ENCODE assay signal across 8 mouse cellular contexts in the genomic region with DNA sequence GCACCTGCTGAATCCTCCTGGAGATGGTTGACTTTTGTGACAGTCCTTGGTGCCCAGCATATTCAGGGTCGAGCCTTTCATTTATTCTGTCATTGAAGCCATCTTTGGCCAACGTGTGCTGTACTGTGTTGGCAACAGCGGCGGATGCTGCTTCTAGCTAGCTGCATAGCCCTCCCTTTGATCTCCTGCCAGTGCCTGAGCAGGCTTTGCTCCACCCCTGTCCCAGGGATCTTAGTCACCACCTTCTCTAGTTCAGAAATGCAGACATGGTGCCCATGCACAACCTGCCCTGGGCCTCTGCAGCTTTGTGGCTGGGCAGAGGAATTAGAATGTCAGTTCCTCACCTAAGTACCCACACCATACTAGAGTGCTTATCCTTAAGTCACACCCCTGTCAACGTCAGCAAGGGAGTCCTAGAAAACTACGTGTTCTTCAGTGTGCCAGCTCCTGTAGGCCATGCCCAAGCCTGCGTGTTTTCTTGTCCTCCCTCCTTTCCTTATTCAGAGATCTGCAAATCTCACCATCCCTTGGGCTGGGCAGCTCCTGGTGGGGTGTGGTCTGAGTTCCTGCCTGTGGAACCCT.
DNase-seq lines count a peak whose midpoint lies in the region; ATAC-seq and TF ChIP-seq lines count a peak whose summit lies in the region.

No protein-coding gene starts in this region.

- no peaks in the 10 kb centered on the region for H3K9me3 ChIP-seq in midbrain, embryonic 15.5 days
- H3K9me3 ChIP-seq in midbrain, embryonic 13.5 days, result no peaks in the 10 kb centered on the region
- H3K9me3 ChIP-seq in lung, postnatal 0 days (ENCODE audit: low read length), result no peaks in the 10 kb centered on the region
- no peaks in the 10 kb centered on the region for H3K9me3 ChIP-seq in hindbrain, embryonic 12.5 days (replicated peaks)

- WGBS in midbrain, embryonic 15.5 days, result 70% methylated on average over 7 of the region's 7 CpGs
- 82% methylated on average over 7 of the region's 7 CpGs for WGBS in midbrain, embryonic 13.5 days
- 26% methylated on average over 7 of the region's 7 CpGs for WGBS in lung, postnatal 0 days
- WGBS in hindbrain, embryonic 12.5 days, result 86% methylated on average over 7 of the region's 7 CpGs

- no peaks in the 10 kb centered on the region for H3K27me3 ChIP-seq in midbrain, embryonic 15.5 days (replicated peaks)
- H3K27me3 ChIP-seq in midbrain, embryonic 13.5 days, result no peaks in the 10 kb centered on the region
- no peaks in the 10 kb centered on the region for H3K27me3 ChIP-seq in lung, postnatal 0 days (replicated peaks; ENCODE audit: insufficient read depth, low read length)
- H3K27me3 ChIP-seq in hindbrain, embryonic 12.5 days, result no peaks in the 10 kb centered on the region

- TF ChIP-seq EP300 in lung, postnatal 0 days (IDR thresholded peaks at IDR 0.05), result no peak

- H3K4me2 ChIP-seq in midbrain, embryonic 15.5 days, result no peak overlapping the region
- H3K4me2 ChIP-seq in midbrain, embryonic 13.5 days (replicated peaks), result no peak overlapping the region
- H3K4me2 ChIP-seq in lung, postnatal 0 days (replicated peaks; ENCODE audit: low read depth, low read length), result no peak overlapping the region
- H3K4me2 ChIP-seq in hindbrain, embryonic 12.5 days (replicated peaks), result no peak overlapping the region

- TF ChIP-seq CTCF in lung, postnatal 0 days (IDR thresholded peaks at IDR 0.05), result no peak

- peak; percentile 88 to 89 for DNase-seq in adrenal gland, postnatal 36 days
- peak; percentile 68 to 74 for DNase-seq in heart, adult 18-20 months
- peak; percentile 79 for DNase-seq in lung, postnatal 0 days (ENCODE audit: low spot score)
- DNase-seq in embryo, embryonic 10 days (ENCODE audit: low spot score), result no peak
- no peak for DNase-seq in layer of hippocampus, postnatal 36 days

- no peaks in the 10 kb centered on the region for H3K36me3 ChIP-seq in midbrain, embryonic 15.5 days (replicated peaks)
- no peaks in the 10 kb centered on the region for H3K36me3 ChIP-seq in midbrain, embryonic 13.5 days
- H3K36me3 ChIP-seq in lung, postnatal 0 days (ENCODE audit: insufficient read depth, low read length), result no peaks in the 10 kb centered on the region
- H3K36me3 ChIP-seq in hindbrain, embryonic 12.5 days, result no peaks in the 10 kb centered on the region

- H3K27ac ChIP-seq in midbrain, embryonic 15.5 days, result no peak overlapping the region
- no peak overlapping the region for H3K27ac ChIP-seq in midbrain, embryonic 13.5 days
- peak overlapping the region; percentile 39 for H3K27ac ChIP-seq in lung, postnatal 0 days (ENCODE audit: low read length)
- H3K27ac ChIP-seq in hindbrain, embryonic 12.5 days, result no peak overlapping the region

- H3K9ac ChIP-seq in midbrain, embryonic 15.5 days, result no peak overlapping the region
- H3K9ac ChIP-seq in midbrain, embryonic 13.5 days (replicated peaks), result no peak overlapping the region
- H3K9ac ChIP-seq in lung, postnatal 0 days (replicated peaks; ENCODE audit: low read depth), result no peak overlapping the region
- no peak overlapping the region for H3K9ac ChIP-seq in hindbrain, embryonic 12.5 days

- no peak overlapping the region for H3K4me3 ChIP-seq in midbrain, embryonic 15.5 days
- H3K4me3 ChIP-seq in midbrain, embryonic 13.5 days (replicated peaks), result no peak overlapping the region
- H3K4me3 ChIP-seq in lung, postnatal 0 days (ENCODE audit: low read depth, low read length), result no peak overlapping the region
- no peak overlapping the region for H3K4me3 ChIP-seq in hindbrain, embryonic 12.5 days

- ATAC-seq in midbrain, embryonic 15.5 days (replicated peaks), result 0 out of 2 replicates have a peak, but pooled peaks have one; percentile 45
- ATAC-seq in midbrain, embryonic 13.5 days, result no peak
- ATAC-seq in lung, postnatal 0 days, result peak; percentile 84
- no peak for ATAC-seq in hindbrain, embryonic 12.5 days (ENCODE audit: low FRiP score)

- no peaks in the 10 kb centered on the region for H3K4me1 ChIP-seq in midbrain, embryonic 15.5 days
- no peaks in the 10 kb centered on the region for H3K4me1 ChIP-seq in midbrain, embryonic 13.5 days (replicated peaks)
- H3K4me1 ChIP-seq in lung, postnatal 0 days (ENCODE audit: insufficient read depth, low read depth, low read length), result peaks cover 9% of the 10 kb centered on the region; the same call in 1 of the 2 replicates
- H3K4me1 ChIP-seq in hindbrain, embryonic 12.5 days, result peaks cover 5% of the 10 kb centered on the region; the same call in 1 of the 2 replicates

Comparison
In these comparisons a context has a peak if more than half of its experiments do, and no peak if none do; other contexts are left out.
1. ATAC-seq: peak in midbrain, embryonic 15.5 days (single experiment) and lung, postnatal 0 days (single experiment); none in midbrain, embryonic 13.5 days (single experiment) and hindbrain, embryonic 12.5 days (single experiment).
2. DNase-seq: peak in adrenal gland, postnatal 36 days (2 of 2), heart, adult 18-20 months (2 of 2) and lung, postnatal 0 days (single experiment); none in embryo, embryonic 10 days (single experiment) and layer of hippocampus, postnatal 36 days (0 of 2).